Mouse (Mus musculus): ENCODE data around the gene Gm20715.
"Not testable (repeated sequence)": the region's sequence is repeated elsewhere in the genome, so short reads cannot be mapped to it uniquely, and the experiment has no call there.

Gm20715 gene

GRCm38 (mm10) chr7:6410043-6410442 lies at the start of gene Gm20715:
Gene Gm20715 (plus strand): TSS chr7:6410277.
- peak; percentile 42 for DNase-seq (ENCODE audit: low spot score)

GRCm38 (mm10) chr7:6360477-6361060 lies 49.5 kb upstream of the Gm20715 start:
- no peak for DNase-seq (ENCODE audit: low spot score)

- DNase-seq (ENCODE audit: low spot score): no peak
Observed at GRCm38 (mm10) chr7:6361756-6362155, 48.3 kb upstream of the Gm20715 start.

- DNase-seq (ENCODE audit: low spot score): peak; percentile 91
Observed at GRCm38 (mm10) chr7:6362268-6363046, 47.6 kb upstream of the Gm20715 start.

GRCm38 (mm10) chr7:6363047-6363488 lies 47.0 kb upstream of the Gm20715 start, which contains the start of gene Zfp78:
Gene Zfp78 (plus strand): TSS chr7:6363280.
- DNase-seq (ENCODE audit: low spot score): no peak

GRCm38 (mm10) chr7:6364761-6365160 lies 45.3 kb upstream of the Gm20715 start:
- no peak for DNase-seq (ENCODE audit: low spot score)

GRCm38 (mm10) chr7:6367185-6367584 lies 42.9 kb upstream of the Gm20715 start:
- no peak for DNase-seq (ENCODE audit: low spot score)

- DNase-seq (ENCODE audit: low spot score): not testable (repeated sequence)
Observed at GRCm38 (mm10) chr7:6368146-6368545, 41.9 kb upstream of the Gm20715 start.

GRCm38 (mm10) chr7:6369460-6369859 lies 40.6 kb upstream of the Gm20715 start:
- no peak for DNase-seq (ENCODE audit: low spot score)

GRCm38 (mm10) chr7:6372993-6373392 lies 37.1 kb upstream of the Gm20715 start:
- DNase-seq (ENCODE audit: low spot score): no peak

GRCm38 (mm10) chr7:6378441-6378840 lies 31.6 kb upstream of the Gm20715 start:
- no peak for DNase-seq (ENCODE audit: low spot score)

GRCm38 (mm10) chr7:6381431-6381830 lies 28.6 kb upstream of the Gm20715 start:
- no peak for DNase-seq (ENCODE audit: low spot score)

- DNase-seq (ENCODE audit: low spot score): peak; percentile 75
Observed at GRCm38 (mm10) chr7:6383044-6383455, 27.0 kb upstream of the Gm20715 start, which contains the start of gene Zfp28. Gene Zfp28 (plus strand): TSS chr7:6383295.

GRCm38 (mm10) chr7:6384011-6384410 lies 26.1 kb upstream of the Gm20715 start:
- DNase-seq (ENCODE audit: low spot score): no peak

- no peak for DNase-seq (ENCODE audit: low spot score)
Observed at GRCm38 (mm10) chr7:6386995-6387394, 23.1 kb upstream of the Gm20715 start.

- DNase-seq (ENCODE audit: low spot score): no peak
Observed at GRCm38 (mm10) chr7:6388971-6389370, 21.1 kb upstream of the Gm20715 start.

- no peak for DNase-seq (ENCODE audit: low spot score)
Observed at GRCm38 (mm10) chr7:6389449-6389848, 20.6 kb upstream of the Gm20715 start.

GRCm38 (mm10) chr7:6397996-6398975 lies 11.8 kb upstream of the Gm20715 start, which contains the start of gene Smim17:
Gene Smim17 (plus strand): TSS chr7:6398715.
- no peak for DNase-seq (ENCODE audit: low spot score)

- DNase-seq (ENCODE audit: low spot score): no peak
Observed at GRCm38 (mm10) chr7:6414626-6415441, 4.8 kb downstream of the Gm20715 start.

- no peak for DNase-seq (ENCODE audit: low spot score)
Observed at GRCm38 (mm10) chr7:6415442-6415787, 5.3 kb downstream of the Gm20715 start.

GRCm38 (mm10) chr7:6419894-6420293 lies 9.8 kb downstream of the Gm20715 start:
- no peak for DNase-seq (ENCODE audit: low spot score)

Measured in spleen, adult 12 weeks (tissue).